Comparison of ENCODE assay signal across 18 mouse cellular contexts in the genomic region with DNA sequence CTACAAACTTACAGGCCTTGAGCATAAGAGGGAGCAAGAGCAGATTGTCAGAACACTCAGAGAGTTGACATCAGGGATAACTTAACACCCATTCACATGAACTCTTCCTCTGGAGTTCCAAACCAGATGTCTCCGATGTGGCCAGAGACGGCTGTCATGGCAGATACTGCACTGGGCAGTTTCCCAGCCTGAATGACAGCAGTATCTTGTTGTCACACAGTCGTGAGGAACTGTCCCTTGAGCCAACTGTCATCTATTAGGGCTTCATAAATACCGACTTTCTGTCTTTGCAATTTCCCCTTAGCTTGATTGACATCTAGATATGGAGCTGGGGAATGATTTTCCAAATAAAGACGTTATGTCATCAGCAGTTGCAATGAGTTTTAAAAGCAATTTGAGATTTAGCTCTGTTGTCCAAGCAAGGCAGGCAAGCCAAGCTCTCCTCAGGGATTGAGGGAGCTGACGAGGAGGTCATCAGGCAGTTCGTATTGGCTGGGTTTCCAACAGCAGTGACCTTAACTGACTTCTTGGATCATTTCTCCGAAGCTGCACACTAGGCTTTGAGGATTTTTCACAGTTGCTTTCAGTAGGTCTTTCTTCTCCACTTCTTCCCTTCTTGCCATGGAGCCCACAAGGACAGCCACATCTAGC. TPM values are rescaled to one million over a fixed set of nuclear protein-coding genes. Genes with fewer than 3 reads are reported as not detected.
A peak's percentile ranks its signal among the peaks of the same experiment; 100 is the strongest.
DNase-seq lines count a peak whose midpoint lies in the region; ATAC-seq and TF ChIP-seq lines count a peak whose summit lies in the region.
"Had no signal": no experiment of that assay in that cellular context is flagged by ENCODE, and none has a peak within 500 bp of the region (broad histone marks: within the 10 kb centered on the region; RNA-seq: fewer than 3 reads in every experiment).

No protein-coding gene starts in this region.

- DNase-seq in adrenal gland, postnatal 10 days: peak; percentile 46
- DNase-seq in adrenal gland, adult 8-10 months: no peak
- no peak for DNase-seq in MEL (ENCODE audit: low read depth, low spot score)
- peak; percentile 58 to 72 for DNase-seq in heart, adult 9 months (ENCODE audit: low spot score in 2 of 2)
- DNase-seq in lung, postnatal 0 days (ENCODE audit: low spot score): peak; percentile 92
- DNase-seq: cerebellum, postnatal 36 days; kidney, adult 18-20 months; right cerebral cortex, postnatal 4 days had no signal

- no peak overlapping the region for H3K4me3 ChIP-seq in MEL (ENCODE audit: control insufficient read depth in 1 of 2, insufficient read depth in 1 of 2, low read depth in 2 of 2, low read length in 2 of 2)
- H3K4me3 ChIP-seq in lung, postnatal 0 days (ENCODE audit: low read depth, low read length): no peak overlapping the region
- no peak overlapping the region for H3K4me3 ChIP-seq in liver, embryonic 12.5 days
- H3K4me3 ChIP-seq in hindbrain, embryonic 12.5 days: no peak overlapping the region
- H3K4me3 ChIP-seq: embryonic facial prominence, embryonic 12.5 days; left cerebral cortex, adult 2 months; limb, embryonic 12.5 days; liver, embryonic 15.5 days; neural tube, embryonic 13.5 days; stomach, embryonic 15.5 days had no signal

- no peaks in the 10 kb centered on the region for H3K9me3 ChIP-seq in MEL (replicated peaks; ENCODE audit: insufficient read depth, low read length)
- H3K9me3 ChIP-seq in lung, postnatal 0 days (ENCODE audit: low read length): no peaks in the 10 kb centered on the region
- H3K9me3 ChIP-seq in liver, embryonic 12.5 days (replicated peaks): no peaks in the 10 kb centered on the region
- no peaks in the 10 kb centered on the region for H3K9me3 ChIP-seq in hindbrain, embryonic 12.5 days (replicated peaks)
- H3K9me3 ChIP-seq: embryonic facial prominence, embryonic 12.5 days; limb, embryonic 12.5 days; liver, embryonic 15.5 days; neural tube, embryonic 13.5 days; stomach, embryonic 15.5 days had no signal

- no peak for TF ChIP-seq POLR2A in MEL (IDR thresholded peaks at IDR 0.05; ENCODE audit: control insufficient read depth in 1 of 2, insufficient read depth in 1 of 2, low read depth in 1 of 2, low read length in 2 of 2, poor library complexity in 1 of 2)

- no peak for TF ChIP-seq RAD21 in MEL (IDR thresholded peaks at IDR 0.05; ENCODE audit: low read depth, low read length)

- no peak overlapping the region for H3K9ac ChIP-seq in MEL (ENCODE audit: control insufficient read depth, low read depth, low read length, poor library complexity, severe bottlenecking)
- no peak overlapping the region for H3K9ac ChIP-seq in lung, postnatal 0 days (replicated peaks; ENCODE audit: low read depth)
- no peak overlapping the region for H3K9ac ChIP-seq in liver, embryonic 12.5 days
- H3K9ac ChIP-seq in hindbrain, embryonic 12.5 days: no peak overlapping the region
- H3K9ac ChIP-seq: embryonic facial prominence, embryonic 12.5 days; limb, embryonic 12.5 days; liver, embryonic 15.5 days; neural tube, embryonic 13.5 days; stomach, embryonic 15.5 days had no signal

- peak in 1 of 2 experiments; percentile 9; a peak in 1 of 4 replicates for TF ChIP-seq EP300 in MEL (IDR thresholded peaks at IDR 0.05; ENCODE audit: low read depth in 1 of 2, low read length in 2 of 2)
- peak; percentile 77 for TF ChIP-seq EP300 in lung, postnatal 0 days (IDR thresholded peaks at IDR 0.05)

- H3K4me1 ChIP-seq in MEL (ENCODE audit: control insufficient read depth in 1 of 2, insufficient read depth in 2 of 2, low read length in 2 of 2): no peaks in the 10 kb centered on the region
- no peaks in the 10 kb centered on the region for H3K4me1 ChIP-seq in lung, postnatal 0 days (ENCODE audit: insufficient read depth, low read depth, low read length)
- no peaks in the 10 kb centered on the region for H3K4me1 ChIP-seq in liver, embryonic 12.5 days
- 0 out of 2 replicates have a peak, but pooled peaks cover 8% of the 10 kb centered on the region for H3K4me1 ChIP-seq in hindbrain, embryonic 12.5 days
- H3K4me1 ChIP-seq: liver, embryonic 15.5 days; neural tube, embryonic 13.5 days had no signal

- WGBS in lung, postnatal 0 days: 51% methylated on average over 8 of the region's 8 CpGs
- WGBS in liver, embryonic 12.5 days (ENCODE audit: insufficient replicate concordance): 64% methylated on average over 8 of the region's 8 CpGs
- WGBS in hindbrain, embryonic 12.5 days: 78% methylated on average over 8 of the region's 8 CpGs

- H3K36me3 ChIP-seq in MEL (ENCODE audit: control insufficient read depth in 1 of 2, insufficient read depth in 2 of 2, low read length in 2 of 2): no peaks in the 10 kb centered on the region
- no peaks in the 10 kb centered on the region for H3K36me3 ChIP-seq in lung, postnatal 0 days (ENCODE audit: insufficient read depth, low read length)
- no peaks in the 10 kb centered on the region for H3K36me3 ChIP-seq in liver, embryonic 12.5 days
- H3K36me3 ChIP-seq in hindbrain, embryonic 12.5 days: no peaks in the 10 kb centered on the region
- H3K36me3 ChIP-seq: embryonic facial prominence, embryonic 12.5 days; limb, embryonic 12.5 days; liver, embryonic 15.5 days; neural tube, embryonic 13.5 days; stomach, embryonic 15.5 days had no signal

- peak; percentile 95 for ATAC-seq in lung, postnatal 0 days
- no peak for ATAC-seq in activated CD4-positive, CD25-positive, alpha-beta regulatory T cell, adult 4 months
- ATAC-seq in liver, embryonic 12.5 days: no peak
- no peak for ATAC-seq in hindbrain, embryonic 12.5 days (ENCODE audit: low FRiP score)
- ATAC-seq: hindbrain, postnatal 0 days had no signal

- TF ChIP-seq CTCF in MEL (IDR thresholded peaks at IDR 0.05 in 2 of 3, conservative IDR thresholded peaks at IDR 0.05 in 1 of 3; ENCODE audit: control insufficient read depth in 1 of 3, insufficient read depth in 1 of 3, low read depth in 2 of 3, low read length in 3 of 3, poor library complexity in 1 of 3, severe bottlenecking in 1 of 3): no peak
- peak; percentile 38; the same call in 1 of the 2 replicates for TF ChIP-seq CTCF in lung, postnatal 0 days (IDR thresholded peaks at IDR 0.05)

- no peak overlapping the region for H3K27ac ChIP-seq in MEL (ENCODE audit: control insufficient read depth, low read depth, low read length)
- H3K27ac ChIP-seq in lung, postnatal 0 days (ENCODE audit: low read length): no peak overlapping the region; the same call in 1 of the 2 replicates
- no peak overlapping the region for H3K27ac ChIP-seq in liver, embryonic 12.5 days
- no peak overlapping the region for H3K27ac ChIP-seq in hindbrain, embryonic 12.5 days
- H3K27ac ChIP-seq: embryonic facial prominence, embryonic 12.5 days; hindbrain, postnatal 0 days; left cerebral cortex, adult 2 months; limb, embryonic 12.5 days; liver, embryonic 15.5 days; neural tube, embryonic 13.5 days; stomach, embryonic 15.5 days had no signal

- no peak overlapping the region for H3K4me2 ChIP-seq in lung, postnatal 0 days (replicated peaks; ENCODE audit: low read depth, low read length)
- no peak overlapping the region for H3K4me2 ChIP-seq in liver, embryonic 12.5 days
- H3K4me2 ChIP-seq in hindbrain, embryonic 12.5 days (replicated peaks): no peak overlapping the region
- H3K4me2 ChIP-seq: embryonic facial prominence, embryonic 12.5 days; limb, embryonic 12.5 days; liver, embryonic 15.5 days; neural tube, embryonic 13.5 days; stomach, embryonic 15.5 days had no signal

- H3K79me2 ChIP-seq in MEL (ENCODE audit: control insufficient read depth, insufficient read depth, low read length, poor library complexity): no peaks in the 10 kb centered on the region

- peaks cover 3 to 5% of the 10 kb centered on the region in 2 experiments; a peak in 2 of 4 replicates for H3K27me3 ChIP-seq in MEL (ENCODE audit: control insufficient read depth in 1 of 2, insufficient read depth in 2 of 2, low read length in 2 of 2)
- H3K27me3 ChIP-seq in lung, postnatal 0 days (replicated peaks; ENCODE audit: insufficient read depth, low read length): no peaks in the 10 kb centered on the region
- no peaks in the 10 kb centered on the region for H3K27me3 ChIP-seq in liver, embryonic 12.5 days (replicated peaks)
- H3K27me3 ChIP-seq in hindbrain, embryonic 12.5 days: no peaks in the 10 kb centered on the region
- H3K27me3 ChIP-seq: embryonic facial prominence, embryonic 12.5 days; limb, embryonic 12.5 days; liver, embryonic 15.5 days; neural tube, embryonic 13.5 days; stomach, embryonic 15.5 days had no signal

TF ChIP-seq in MEL, 35 proteins besides CTCF, POLR2A, EP300 and RAD21:
- peak; percentile 18; the same call in 1 of the 2 replicates for TF ChIP-seq TCF12 (IDR thresholded peaks at IDR 0.05; ENCODE audit: low read depth, low read length)
- no peak for TF ChIP-seq KAT2A (conservative IDR thresholded peaks at IDR 0.05; ENCODE audit: low read depth, low read length)

RNA-seq across cellular contexts. Expression of a gene that starts 30.2 kb away (rescaled TPM):
- total RNA-seq in adrenal gland, postnatal 10 days (2021): 100 to 1,000 TPM; 167 to 169 TPM
- 100 to 1,000 TPM; 185 to 258 (median 197) TPM for total RNA-seq in adrenal gland, adult 8-10 months (2022)
- 322 and 353 TPM in 2 replicates for total RNA-seq in MEL (2012; rRNA removed)
- 100 to 1,000 TPM in 1 of 2 experiments, not detected in 1; 501 TPM for polyA plus RNA-seq in MEL (2012; ENCODE audit: insufficient read depth in 1 of 2, insufficient read length in 2 of 2, low read depth in 1 of 2, low replicate concordance in 2 of 2, missing spikeins in 1 of 2)
- 155 and 160 TPM in 2 replicates for polyA plus RNA-seq in lung, postnatal 0 days (2015; fragmentation: Nextera tagmentation; extraction: Ambion mirVana)
- 100 to 1,000 TPM; 201 to 218 TPM for polyA plus RNA-seq in activated CD4-positive, CD25-positive, alpha-beta regulatory T cell, adult 4 months (2017; shearing (Covaris generic))
- 212 and 224 TPM in 2 replicates for polyA plus RNA-seq in liver, embryonic 12.5 days (2016; fragmentation: Nextera tagmentation; extraction: Ambion mirVana)
- 308 and 324 TPM in 2 replicates for polyA plus RNA-seq in hindbrain, embryonic 12.5 days (2016; fragmentation: Nextera tagmentation; extraction: Ambion mirVana)

Comparison
In these comparisons a context has a peak if more than half of its experiments do, and no peak if none do; other contexts are left out.
1. DNase-seq: peak in adrenal gland, postnatal 10 days (single experiment), heart, adult 9 months (2 of 2) and lung, postnatal 0 days (single experiment); none in adrenal gland, adult 8-10 months (single experiment) and MEL (single experiment).